ENCODE assay signal across 15 mouse cellular contexts in genomic region chr16:11690097-11690496, GRCm38 (mm10).
A peak's percentile ranks its signal among the peaks of the same experiment; 100 is the strongest.
DNase-seq lines count a peak whose midpoint lies in the region; TF ChIP-seq lines count a peak whose summit lies in the region.
"Had no signal": no experiment of that assay in that cellular context is flagged by ENCODE, and none has a peak within 500 bp of the region (broad histone marks: within the 10 kb centered on the region; RNA-seq: fewer than 3 reads in every experiment).

No protein-coding gene starts in this region.

- TF ChIP-seq CTCF in layer of hippocampus, adult 2 months (conservative IDR thresholded peaks at IDR 0.05): no peak

- peak overlapping the region; percentile 61 for H3K27ac ChIP-seq in layer of hippocampus, adult 2 months
- H3K27ac ChIP-seq: hindbrain, embryonic 15.5 days; limb, embryonic 12.5 days; liver, embryonic 15.5 days; midbrain, embryonic 15.5 days had no signal

- H3K4me3 ChIP-seq in layer of hippocampus, adult 2 months: no peak overlapping the region
- H3K4me3 ChIP-seq: hindbrain, embryonic 15.5 days; limb, embryonic 12.5 days; liver, embryonic 15.5 days; midbrain, embryonic 15.5 days had no signal

- peak; percentile 92 for DNase-seq in heart, adult 11 months
- no peak for DNase-seq in heart, adult 9 months (ENCODE audit: low spot score in 2 of 2)
- no peak for DNase-seq in layer of hippocampus, adult 2 months (ENCODE audit: low spot score in 2 of 2)
- no peak for DNase-seq in layer of hippocampus, adult 9-10 months (ENCODE audit: low spot score)
- DNase-seq in left cerebral cortex, postnatal 25 days (ENCODE audit: low spot score in 2 of 2): peak; percentile 50 to 63
- DNase-seq in right cerebral cortex, postnatal 36 days (ENCODE audit: low spot score in 2 of 2): peak; percentile 19 to 39
- DNase-seq in thymus, adult 18-20 months: no peak
- DNase-seq: adrenal gland, postnatal 36 days; kidney, adult 8-10 months; kidney, postnatal 4 days; lung, postnatal 4 days had no signal

- intact Hi-C loops in left cerebral cortex, postnatal 25 days (cut with DNase I): loop anchor here (5.0 to 10.0 kb wide), 2 partner anchors 223 to 515 kb away; no protein-coding TSS in a partner anchor

Comparison
In these comparisons a context has a peak if more than half of its experiments do, and no peak if none do; other contexts are left out.
1. DNase-seq: peak in heart, adult 11 months (single experiment), left cerebral cortex, postnatal 25 days (2 of 2) and right cerebral cortex, postnatal 36 days (2 of 2); none in heart, adult 9 months (0 of 2), layer of hippocampus, adult 2 months (0 of 2), layer of hippocampus, adult 9-10 months (single experiment) and thymus, adult 18-20 months (0 of 2).